Mouse (Mus musculus): ENCODE measurements around the gene Nrcam. TPM values are rescaled to one million over a fixed set of nuclear protein-coding genes. Genes with fewer than 3 reads are reported as not detected.

Gene Nrcam
- polyA plus RNA-seq, 1 experiment from 2014 or later, result 136 TPM

DNA sequence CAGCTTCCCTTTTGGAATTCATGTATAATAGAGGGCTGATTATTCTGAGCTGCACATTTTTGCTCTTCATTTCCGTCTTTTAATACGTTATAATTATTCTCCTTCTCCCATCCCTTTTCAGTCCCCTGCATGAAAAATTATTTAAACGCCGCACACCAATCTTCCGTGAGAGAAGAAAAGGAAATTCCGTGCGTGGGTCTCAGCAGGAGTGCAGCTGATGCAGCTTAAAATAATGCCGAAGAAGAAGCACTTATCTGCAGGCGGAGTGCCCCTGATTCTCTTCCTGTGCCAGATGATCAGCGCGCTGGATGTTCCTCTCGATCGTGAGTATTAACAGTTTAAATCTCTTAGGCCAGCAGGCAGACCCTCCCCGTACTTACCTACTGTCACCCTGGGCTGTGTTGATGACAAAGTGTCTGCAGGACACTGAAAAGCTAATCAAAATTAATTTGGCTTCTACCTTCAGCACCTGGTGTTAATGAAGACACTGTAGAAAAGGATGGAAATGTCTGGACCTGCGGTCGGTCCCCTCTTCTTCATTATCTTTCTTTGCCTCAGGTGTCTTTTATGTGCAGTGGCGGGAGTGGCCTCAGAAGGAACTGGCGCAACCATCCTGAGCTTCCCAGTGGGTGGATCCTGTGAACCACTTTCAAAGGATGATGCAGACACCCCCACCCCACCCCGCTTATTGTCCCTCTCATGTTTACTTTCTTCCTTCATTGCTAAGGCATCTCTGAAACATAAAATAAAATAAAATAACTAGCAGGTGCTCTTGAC, 203.8 kb downstream of the Nrcam start:
- no peaks in the 10 kb centered on the region for H3K27me3 ChIP-seq (ENCODE audit: control insufficient read depth, insufficient read depth, low read length)
- no peak overlapping the region for H3K9ac ChIP-seq (replicated peaks; ENCODE audit: low read depth, low read length)
- H3K4me2 ChIP-seq (ENCODE audit: low read depth, low read length), result peak overlapping the region; percentile 1; the same call in 1 of the 2 replicates
- H3K36me3 ChIP-seq (ENCODE audit: control insufficient read depth, insufficient read depth, low read length), result no peaks in the 10 kb centered on the region
- H3K4me3 ChIP-seq (ENCODE audit: low read depth, low read length), result no peak overlapping the region
- no peaks in the 10 kb centered on the region for H3K9me3 ChIP-seq (ENCODE audit: control insufficient read depth, low read length)
- WGBS, result 47% methylated on average over 19 of the region's 19 CpGs
- H3K4me1 ChIP-seq (ENCODE audit: control insufficient read depth, insufficient read depth, low read length), result peaks cover 11% of the 10 kb centered on the region; the same call in 1 of the 2 replicates
- peak; percentile 38; the same call in 1 of the 2 replicates for ATAC-seq (ENCODE audit: low read depth)
- peak overlapping the region; percentile 23; the same call in 1 of the 2 replicates for H3K27ac ChIP-seq (ENCODE audit: low read depth, low read length)

- H3K9ac ChIP-seq (replicated peaks; ENCODE audit: low read depth, low read length), result no peak overlapping the region
- 0 out of 2 replicates have a peak overlapping the region, but pooled peaks have one; percentile 8 for H3K27ac ChIP-seq (ENCODE audit: low read depth, low read length)
- H3K4me3 ChIP-seq (ENCODE audit: low read depth, low read length), result no peak overlapping the region
- H3K4me1 ChIP-seq (ENCODE audit: control insufficient read depth, insufficient read depth, low read length), result peaks cover 11% of the 10 kb centered on the region; the same call in 1 of the 2 replicates
- no peak overlapping the region for H3K4me2 ChIP-seq (ENCODE audit: low read depth, low read length)
- ATAC-seq (ENCODE audit: low read depth), result 0 out of 2 replicates have a peak, but pooled peaks have one; percentile 26
- H3K36me3 ChIP-seq (ENCODE audit: control insufficient read depth, insufficient read depth, low read length), result no peaks in the 10 kb centered on the region
- 56% methylated on average over 7 of the region's 7 CpGs for WGBS
- no peaks in the 10 kb centered on the region for H3K9me3 ChIP-seq (ENCODE audit: control insufficient read depth, low read length)
- no peaks in the 10 kb centered on the region for H3K27me3 ChIP-seq (ENCODE audit: control insufficient read depth, insufficient read depth, low read length)
These were observed 205.5 kb downstream of the Nrcam start for GRCm38 (mm10) chr12:44534100-44534633.

- Histone ChIP-seq H3K4me3 (ENCODE audit: low read depth, low read length) (no peak overlapping the region), H3K27ac (ENCODE audit: low read depth, low read length) (no peak overlapping the region), H3K36me3 (ENCODE audit: control insufficient read depth, insufficient read depth, low read length) (no peaks in the 10 kb centered on the region), H3K9ac (replicated peaks; ENCODE audit: low read depth, low read length) (no peak overlapping the region), H3K27me3 (ENCODE audit: control insufficient read depth, insufficient read depth, low read length) (no peaks in the 10 kb centered on the region), H3K4me1 (ENCODE audit: control insufficient read depth, insufficient read depth, low read length) (peaks cover 11% of the 10 kb centered on the region; the same call in 1 of the 2 replicates), H3K4me2 (ENCODE audit: low read depth, low read length) (no peak overlapping the region), H3K9me3 (ENCODE audit: control insufficient read depth, low read length) (no peaks in the 10 kb centered on the region)
- 20% methylated on average over 5 of the region's 5 CpGs for WGBS
- ATAC-seq (ENCODE audit: low read depth), result peak; percentile 50; the same call in 1 of the 2 replicates
These were observed 206.9 kb downstream of the Nrcam start for GRCm38 (mm10) chr12:44535623-44536022.

DNA sequence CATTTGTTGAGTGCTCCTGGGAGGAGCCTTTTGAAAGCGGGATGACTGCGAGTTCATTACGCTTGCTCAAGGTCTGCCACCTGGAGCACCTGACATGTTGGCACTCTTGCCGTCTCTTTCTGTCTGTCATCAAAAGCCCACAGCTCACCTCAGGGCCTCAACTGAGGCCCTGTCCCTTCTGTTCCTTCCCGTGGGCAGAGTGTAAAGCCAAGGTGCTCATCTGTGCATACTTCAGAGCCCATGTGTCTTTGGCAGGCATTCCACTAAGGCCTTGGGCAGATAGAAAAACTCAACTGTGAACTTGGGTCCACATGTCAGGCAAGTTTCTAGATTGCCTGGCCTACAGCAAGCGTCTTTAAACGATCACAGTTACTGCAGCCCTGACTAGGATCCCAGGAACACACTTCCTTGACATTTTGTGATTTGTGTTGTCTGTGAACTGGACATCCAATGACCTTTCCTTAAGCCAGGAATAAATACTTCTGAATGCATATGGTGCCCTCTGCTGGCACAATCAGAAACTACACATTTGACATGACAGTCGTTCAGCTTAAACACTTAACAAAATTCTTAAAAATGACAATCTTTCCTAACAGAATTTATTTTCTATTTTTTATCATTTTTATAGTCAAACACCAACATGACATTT, 219.2 kb downstream of the Nrcam start:
- Histone ChIP-seq H3K4me1 (ENCODE audit: control insufficient read depth, insufficient read depth, low read length) (no peaks in the 10 kb centered on the region), H3K4me2 (ENCODE audit: low read depth, low read length) (no peak overlapping the region), H3K9me3 (ENCODE audit: control insufficient read depth, low read length) (no peaks in the 10 kb centered on the region), H3K36me3 (ENCODE audit: control insufficient read depth, insufficient read depth, low read length) (no peaks in the 10 kb centered on the region; the same call in 1 of the 2 replicates), H3K4me3 (ENCODE audit: low read depth, low read length) (no peak overlapping the region), H3K27me3 (ENCODE audit: control insufficient read depth, insufficient read depth, low read length) (no peaks in the 10 kb centered on the region), H3K9ac (replicated peaks; ENCODE audit: low read depth, low read length) (no peak overlapping the region), H3K27ac (ENCODE audit: low read depth, low read length) (no peak overlapping the region)
- ATAC-seq (ENCODE audit: low read depth), result peak; percentile 71
- 47% methylated on average over 8 of the region's 8 CpGs for WGBS

GRCm38 (mm10) chr12:44548465-44548864, 219.8 kb downstream of the Nrcam start:
- Histone ChIP-seq H3K4me3 (ENCODE audit: low read depth, low read length) (no peak overlapping the region), H3K36me3 (ENCODE audit: control insufficient read depth, insufficient read depth, low read length) (no peaks in the 10 kb centered on the region; the same call in 1 of the 2 replicates), H3K9ac (replicated peaks; ENCODE audit: low read depth, low read length) (no peak overlapping the region), H3K4me2 (ENCODE audit: low read depth, low read length) (no peak overlapping the region), H3K27ac (ENCODE audit: low read depth, low read length) (no peak overlapping the region), H3K9me3 (ENCODE audit: control insufficient read depth, low read length) (no peaks in the 10 kb centered on the region), H3K4me1 (ENCODE audit: control insufficient read depth, insufficient read depth, low read length) (no peaks in the 10 kb centered on the region), H3K27me3 (ENCODE audit: control insufficient read depth, insufficient read depth, low read length) (no peaks in the 10 kb centered on the region)
- ATAC-seq (ENCODE audit: low read depth), result peak; percentile 41; the same call in 1 of the 2 replicates
- 70% methylated on average over 9 of the region's 9 CpGs for WGBS

DNA sequence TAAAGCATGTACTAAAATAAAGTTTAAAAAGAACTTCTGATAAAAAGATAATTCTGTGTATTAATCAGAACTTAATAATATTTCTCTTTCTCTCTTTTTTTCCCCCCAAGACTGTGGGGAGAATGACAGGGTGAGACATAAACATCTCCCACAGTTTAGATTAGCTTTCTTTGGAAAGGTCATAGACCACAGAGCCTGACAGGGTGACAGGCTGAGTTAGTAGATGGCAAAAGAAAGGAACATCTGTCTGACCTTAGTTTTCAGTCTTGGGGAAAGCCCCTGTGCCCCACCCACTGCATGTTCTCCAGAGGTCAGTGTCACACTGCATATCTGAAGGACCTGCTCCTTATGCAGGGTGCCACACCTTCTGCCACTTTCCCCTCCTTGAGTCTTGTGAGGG, 222.9 kb downstream of the Nrcam start:
- H3K4me2 ChIP-seq (ENCODE audit: low read depth, low read length), result no peak overlapping the region
- H3K36me3 ChIP-seq (ENCODE audit: control insufficient read depth, insufficient read depth, low read length), result no peaks in the 10 kb centered on the region; the same call in 1 of the 2 replicates
- no peak overlapping the region for H3K4me3 ChIP-seq (ENCODE audit: low read depth, low read length)
- no peaks in the 10 kb centered on the region for H3K4me1 ChIP-seq (ENCODE audit: control insufficient read depth, insufficient read depth, low read length)
- no peaks in the 10 kb centered on the region for H3K27me3 ChIP-seq (ENCODE audit: control insufficient read depth, insufficient read depth, low read length)
- no peaks in the 10 kb centered on the region for H3K9me3 ChIP-seq (ENCODE audit: control insufficient read depth, low read length)
- no peak overlapping the region for H3K27ac ChIP-seq (ENCODE audit: low read depth, low read length)
- ATAC-seq (ENCODE audit: low read depth), result no peak
- no peak overlapping the region for H3K9ac ChIP-seq (replicated peaks; ENCODE audit: low read depth, low read length)

GRCm38 (mm10) chr12:44554051-44554450, 225.4 kb downstream of the Nrcam start:
- no peak overlapping the region for H3K9ac ChIP-seq (replicated peaks; ENCODE audit: low read depth, low read length)
- H3K36me3 ChIP-seq (ENCODE audit: control insufficient read depth, insufficient read depth, low read length), result no peaks in the 10 kb centered on the region
- H3K4me1 ChIP-seq (ENCODE audit: control insufficient read depth, insufficient read depth, low read length), result no peaks in the 10 kb centered on the region
- H3K27ac ChIP-seq (ENCODE audit: low read depth, low read length), result no peak overlapping the region
- no peak overlapping the region for H3K4me2 ChIP-seq (ENCODE audit: low read depth, low read length)
- H3K4me3 ChIP-seq (ENCODE audit: low read depth, low read length), result no peak overlapping the region
- WGBS, result 89% methylated on average over 2 of the region's 2 CpGs
- no peaks in the 10 kb centered on the region for H3K27me3 ChIP-seq (ENCODE audit: control insufficient read depth, insufficient read depth, low read length)
- no peak for ATAC-seq (ENCODE audit: low read depth)
- no peaks in the 10 kb centered on the region for H3K9me3 ChIP-seq (ENCODE audit: control insufficient read depth, low read length)

DNA sequence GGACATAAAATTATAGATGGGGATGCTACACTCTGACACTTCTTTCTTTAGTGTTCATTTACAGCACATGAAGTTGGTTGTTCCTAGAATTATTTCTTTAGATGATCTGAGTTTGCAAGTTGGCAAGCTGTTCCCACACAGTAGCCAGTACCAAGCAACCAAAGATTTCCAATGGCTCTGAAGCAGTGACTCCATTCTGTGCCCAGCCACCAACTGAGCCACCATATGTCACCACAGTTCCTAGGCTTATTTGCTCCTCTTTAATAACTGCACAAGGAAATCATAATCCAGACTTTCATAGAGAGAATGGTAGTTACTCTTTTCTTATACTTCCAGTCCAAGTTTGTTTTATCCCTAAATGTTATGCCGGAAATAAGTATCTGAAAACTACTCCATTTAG, 226.1 kb downstream of the Nrcam start:
- no peaks in the 10 kb centered on the region for H3K27me3 ChIP-seq (ENCODE audit: control insufficient read depth, insufficient read depth, low read length)
- H3K4me3 ChIP-seq (ENCODE audit: low read depth, low read length), result no peak overlapping the region
- no peak for ATAC-seq (ENCODE audit: low read depth)
- no peak overlapping the region for H3K9ac ChIP-seq (replicated peaks; ENCODE audit: low read depth, low read length)
- H3K4me1 ChIP-seq (ENCODE audit: control insufficient read depth, insufficient read depth, low read length), result no peaks in the 10 kb centered on the region
- no peak overlapping the region for H3K4me2 ChIP-seq (ENCODE audit: low read depth, low read length)
- no peaks in the 10 kb centered on the region for H3K9me3 ChIP-seq (ENCODE audit: control insufficient read depth, low read length)
- no peaks in the 10 kb centered on the region for H3K36me3 ChIP-seq (ENCODE audit: control insufficient read depth, insufficient read depth, low read length)
- 94% methylated on average over 1 of the region's 1 CpGs for WGBS
- no peak overlapping the region for H3K27ac ChIP-seq (ENCODE audit: low read depth, low read length)

GRCm38 (mm10) chr12:44560002-44560401, 231.3 kb downstream of the Nrcam start:
- no peaks in the 10 kb centered on the region for H3K27me3 ChIP-seq (ENCODE audit: control insufficient read depth, insufficient read depth, low read length)
- H3K4me2 ChIP-seq (ENCODE audit: low read depth, low read length), result no peak overlapping the region
- no peak overlapping the region for H3K27ac ChIP-seq (ENCODE audit: low read depth, low read length)
- no peak overlapping the region for H3K4me3 ChIP-seq (ENCODE audit: low read depth, low read length)
- no peaks in the 10 kb centered on the region for H3K9me3 ChIP-seq (ENCODE audit: control insufficient read depth, low read length)
- H3K36me3 ChIP-seq (ENCODE audit: control insufficient read depth, insufficient read depth, low read length), result peaks cover 8% of the 10 kb centered on the region; the same call in 1 of the 2 replicates
- H3K4me1 ChIP-seq (ENCODE audit: control insufficient read depth, insufficient read depth, low read length), result no peaks in the 10 kb centered on the region
- no peak for ATAC-seq (ENCODE audit: low read depth)
- H3K9ac ChIP-seq (replicated peaks; ENCODE audit: low read depth, low read length), result no peak overlapping the region

All from neural tube, embryonic 14.5 days (tissue).